Mouse (Mus musculus): ENCODE results near the gene Slc35f4. TPM values are rescaled to one million over a fixed set of nuclear protein-coding genes. Genes with fewer than 3 reads are reported as not detected.

Gene Slc35f4
- total and polyA plus RNA-seq, 3 experiments, result 0.44 TPM; not detected in 2

DNA sequence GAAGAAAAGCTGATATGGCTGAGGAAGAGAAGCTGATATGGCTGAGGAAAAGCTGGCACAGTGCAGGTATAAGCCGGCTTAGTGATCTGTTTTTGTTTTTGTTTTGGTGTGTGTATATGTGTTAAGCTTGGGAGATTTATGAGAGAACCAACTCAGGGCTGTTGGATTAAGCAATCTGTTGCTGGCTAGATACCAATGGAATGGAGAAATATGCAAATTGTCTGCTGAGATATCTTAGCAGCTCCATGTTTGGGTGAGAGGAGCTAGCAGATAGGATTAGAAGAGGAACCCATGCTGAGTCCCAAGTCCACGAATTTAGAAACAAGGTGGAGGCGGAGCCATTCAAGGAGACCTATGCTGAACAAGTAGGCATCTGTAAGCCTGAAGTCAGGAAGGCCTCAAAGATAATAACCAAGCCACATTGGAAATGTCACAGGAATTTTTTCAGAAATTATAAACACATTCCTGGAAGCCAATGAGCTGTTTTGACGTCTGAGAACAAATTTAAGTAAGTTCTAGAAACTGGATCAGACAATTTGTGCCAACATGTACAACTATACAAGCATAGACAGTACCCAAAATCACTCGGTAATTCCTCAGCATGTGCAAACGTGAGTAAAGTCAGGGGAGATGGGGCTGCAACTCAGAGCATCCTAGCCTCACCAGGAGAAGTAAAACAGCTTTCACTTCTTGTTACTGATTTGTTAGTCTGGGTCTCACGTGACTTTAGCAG lies 177.5 kb downstream of the Slc35f4 start:
- ATAC-seq (ENCODE audit: extremely low read depth, insufficient number of reproducible peaks, low FRiP score, poor library complexity, severe bottlenecking) (no peak), DNase-seq (ENCODE audit: low spot score) (no peak)
- Histone ChIP-seq H3K27me3 (ENCODE audit: insufficient read depth, low read length) (no peaks in the 10 kb centered on the region), H3K9me3 (replicated peaks) (no peaks in the 10 kb centered on the region), H3K36me3 (replicated peaks) (no peaks in the 10 kb centered on the region), H3K4me1 (ENCODE audit: insufficient read depth, low read depth, low read length) (no peaks in the 10 kb centered on the region), H3K4me3 (ENCODE audit: low read depth, low read length) (no peak overlapping the region)
- TF ChIP-seq TAL1 (conservative IDR thresholded peaks at IDR 0.05; ENCODE audit: low read depth, low read length) (no peak), CTCF (IDR thresholded peaks at IDR 0.05; ENCODE audit: low read depth, low read length) (no peak), GATA2 (IDR thresholded peaks at IDR 0.05; ENCODE audit: borderline replicate concordance, low read depth, low read length) (no peak), POLR2AphosphoS5 (IDR thresholded peaks at IDR 0.05; ENCODE audit: insufficient replicate concordance, low read depth, low read length) (no peak), GATA1 (IDR thresholded peaks at IDR 0.05; ENCODE audit: borderline replicate concordance, low read length) (no peak)

DNA sequence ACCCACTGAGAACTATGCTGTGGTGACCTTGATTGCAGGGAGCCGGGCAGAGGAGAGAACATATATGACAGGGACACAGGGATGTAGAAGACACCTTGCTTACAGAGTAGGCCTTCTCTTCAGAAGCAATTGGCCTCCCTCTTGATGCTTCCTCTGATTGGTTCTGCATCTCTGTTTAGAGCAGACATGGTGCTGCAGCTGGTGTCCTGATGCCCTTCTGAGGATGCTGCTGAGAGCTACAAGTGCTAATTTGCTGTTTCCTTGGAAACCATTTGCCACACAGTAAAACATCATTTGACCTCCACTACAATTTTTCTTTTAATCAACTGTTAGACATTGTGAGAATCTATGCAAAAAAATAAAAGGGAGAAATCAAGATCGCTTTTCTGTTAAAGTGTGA lies 180.0 kb downstream of the Slc35f4 start:
- ATAC-seq (ENCODE audit: extremely low read depth, insufficient number of reproducible peaks, low FRiP score, poor library complexity, severe bottlenecking) (no peak), DNase-seq (ENCODE audit: low spot score) (no peak)
- Histone ChIP-seq H3K4me1 (ENCODE audit: insufficient read depth, low read depth, low read length) (no peaks in the 10 kb centered on the region), H3K4me3 (ENCODE audit: low read depth, low read length) (no peak overlapping the region), H3K36me3 (replicated peaks) (no peaks in the 10 kb centered on the region), H3K9me3 (replicated peaks) (no peaks in the 10 kb centered on the region), H3K27me3 (ENCODE audit: insufficient read depth, low read length) (no peaks in the 10 kb centered on the region)
- TF ChIP-seq GATA2 (IDR thresholded peaks at IDR 0.05; ENCODE audit: borderline replicate concordance, low read depth, low read length), result no peak
- TF ChIP-seq CTCF (IDR thresholded peaks at IDR 0.05; ENCODE audit: low read depth, low read length), result no peak
- TF ChIP-seq TAL1 (conservative IDR thresholded peaks at IDR 0.05; ENCODE audit: low read depth, low read length), result no peak
- no peak for TF ChIP-seq GATA1 (IDR thresholded peaks at IDR 0.05; ENCODE audit: borderline replicate concordance, low read length)
- no peak for TF ChIP-seq POLR2AphosphoS5 (IDR thresholded peaks at IDR 0.05; ENCODE audit: insufficient replicate concordance, low read depth, low read length)

DNA sequence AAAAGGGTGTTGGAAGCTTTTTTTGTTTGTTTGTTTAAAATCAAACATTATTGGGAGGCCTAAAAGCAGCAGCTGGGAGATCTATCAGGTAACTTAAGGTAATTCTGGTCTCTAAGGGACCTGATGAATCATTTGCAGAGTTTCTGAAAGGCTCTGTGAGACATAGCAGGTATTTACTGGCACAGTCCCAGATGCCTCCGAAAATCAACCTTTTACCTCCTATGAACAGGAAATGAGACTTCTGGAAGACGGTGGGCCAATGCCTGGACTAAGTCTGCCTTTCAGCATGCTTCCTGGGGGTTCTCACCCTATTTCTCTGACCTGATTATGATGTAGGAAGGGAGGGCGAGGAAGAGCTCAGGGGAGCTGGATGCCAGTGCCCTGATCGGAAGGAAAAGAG lies 188.8 kb downstream of the Slc35f4 start:
- no peak for TF ChIP-seq POLR2AphosphoS5 (IDR thresholded peaks at IDR 0.05; ENCODE audit: insufficient replicate concordance, low read depth, low read length)
- TF ChIP-seq CTCF (IDR thresholded peaks at IDR 0.05; ENCODE audit: low read depth, low read length), result no peak
- TF ChIP-seq GATA2 (IDR thresholded peaks at IDR 0.05; ENCODE audit: borderline replicate concordance, low read depth, low read length), result no peak
- no peak for TF ChIP-seq GATA1 (IDR thresholded peaks at IDR 0.05; ENCODE audit: borderline replicate concordance, low read length)
- TF ChIP-seq TAL1 (conservative IDR thresholded peaks at IDR 0.05; ENCODE audit: low read depth, low read length), result no peak
- H3K36me3 ChIP-seq (replicated peaks), result no peaks in the 10 kb centered on the region
- H3K27me3 ChIP-seq (ENCODE audit: insufficient read depth, low read length), result no peaks in the 10 kb centered on the region
- ATAC-seq (ENCODE audit: extremely low read depth, insufficient number of reproducible peaks, low FRiP score, poor library complexity, severe bottlenecking) (no peak), DNase-seq (ENCODE audit: low spot score) (no peak)
- H3K4me1 ChIP-seq (ENCODE audit: insufficient read depth, low read depth, low read length), result no peaks in the 10 kb centered on the region
- no peaks in the 10 kb centered on the region for H3K9me3 ChIP-seq (replicated peaks)
- H3K4me3 ChIP-seq (ENCODE audit: low read depth, low read length), result no peak overlapping the region

DNA sequence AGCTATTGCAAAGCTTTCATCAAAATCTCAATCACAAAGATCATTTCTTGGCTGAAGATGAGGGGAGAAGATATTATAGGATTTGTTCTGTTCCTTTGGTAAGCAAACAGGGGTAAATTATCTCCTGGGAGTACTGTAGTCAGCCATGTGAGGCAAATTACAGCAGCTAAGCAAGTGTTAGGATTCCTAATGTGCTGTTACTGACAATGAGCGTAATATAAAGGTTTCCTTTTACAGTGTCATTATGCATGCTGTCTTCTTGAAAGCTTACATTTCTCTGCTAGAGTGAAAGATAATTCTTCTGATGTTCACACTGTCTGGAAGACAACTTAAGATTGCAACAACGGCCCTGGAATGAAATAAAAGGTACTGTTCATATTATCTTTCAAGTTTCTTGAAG lies 192.0 kb downstream of the Slc35f4 start:
- TF ChIP-seq TAL1 (conservative IDR thresholded peaks at IDR 0.05; ENCODE audit: low read depth, low read length) (no peak), CTCF (IDR thresholded peaks at IDR 0.05; ENCODE audit: low read depth, low read length) (no peak), GATA2 (IDR thresholded peaks at IDR 0.05; ENCODE audit: borderline replicate concordance, low read depth, low read length) (no peak), GATA1 (IDR thresholded peaks at IDR 0.05; ENCODE audit: borderline replicate concordance, low read length) (no peak), POLR2AphosphoS5 (IDR thresholded peaks at IDR 0.05; ENCODE audit: insufficient replicate concordance, low read depth, low read length) (no peak)
- Histone ChIP-seq H3K4me1 (ENCODE audit: insufficient read depth, low read depth, low read length) (no peaks in the 10 kb centered on the region), H3K4me3 (ENCODE audit: low read depth, low read length) (no peak overlapping the region), H3K9me3 (replicated peaks) (no peaks in the 10 kb centered on the region), H3K27me3 (ENCODE audit: insufficient read depth, low read length) (no peaks in the 10 kb centered on the region), H3K36me3 (replicated peaks) (no peaks in the 10 kb centered on the region)
- no peak for DNase-seq (ENCODE audit: low spot score)
- ATAC-seq (ENCODE audit: extremely low read depth, insufficient number of reproducible peaks, low FRiP score, poor library complexity, severe bottlenecking), result no peak

DNA sequence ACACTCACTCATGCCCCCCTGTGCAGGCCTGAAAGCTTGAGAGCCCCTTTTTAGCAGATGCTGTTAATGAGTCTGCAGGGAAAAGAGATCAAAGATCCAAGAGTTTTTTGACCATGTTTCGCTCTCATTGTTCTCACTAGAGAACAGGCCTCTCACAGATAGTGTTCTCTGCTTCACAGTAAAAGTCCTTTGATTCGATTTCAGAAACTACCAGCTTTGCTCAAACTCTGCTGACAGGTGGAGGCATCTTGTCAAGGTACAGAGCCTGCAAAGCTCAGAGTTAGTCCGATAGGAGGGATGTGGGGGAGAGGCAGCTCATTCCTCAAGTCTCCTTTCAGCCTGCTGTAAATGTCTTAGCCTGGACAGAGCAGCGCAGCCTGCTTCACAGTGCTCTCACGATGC lies 209.4 kb downstream of the Slc35f4 start:
- Histone ChIP-seq H3K27me3 (ENCODE audit: insufficient read depth, low read length) (no peaks in the 10 kb centered on the region), H3K9me3 (replicated peaks) (no peaks in the 10 kb centered on the region), H3K36me3 (replicated peaks) (no peaks in the 10 kb centered on the region), H3K4me1 (ENCODE audit: insufficient read depth, low read depth, low read length) (no peaks in the 10 kb centered on the region), H3K4me3 (ENCODE audit: low read depth, low read length) (no peak overlapping the region)
- TF ChIP-seq TAL1 (conservative IDR thresholded peaks at IDR 0.05; ENCODE audit: low read depth, low read length) (no peak), GATA2 (IDR thresholded peaks at IDR 0.05; ENCODE audit: borderline replicate concordance, low read depth, low read length) (no peak), CTCF (IDR thresholded peaks at IDR 0.05; ENCODE audit: low read depth, low read length) (no peak), POLR2AphosphoS5 (IDR thresholded peaks at IDR 0.05; ENCODE audit: insufficient replicate concordance, low read depth, low read length) (no peak), GATA1 (IDR thresholded peaks at IDR 0.05; ENCODE audit: borderline replicate concordance, low read length) (no peak)
- DNase-seq (ENCODE audit: low spot score) (no peak), ATAC-seq (ENCODE audit: extremely low read depth, insufficient number of reproducible peaks, low FRiP score, poor library complexity, severe bottlenecking) (no peak)

DNA sequence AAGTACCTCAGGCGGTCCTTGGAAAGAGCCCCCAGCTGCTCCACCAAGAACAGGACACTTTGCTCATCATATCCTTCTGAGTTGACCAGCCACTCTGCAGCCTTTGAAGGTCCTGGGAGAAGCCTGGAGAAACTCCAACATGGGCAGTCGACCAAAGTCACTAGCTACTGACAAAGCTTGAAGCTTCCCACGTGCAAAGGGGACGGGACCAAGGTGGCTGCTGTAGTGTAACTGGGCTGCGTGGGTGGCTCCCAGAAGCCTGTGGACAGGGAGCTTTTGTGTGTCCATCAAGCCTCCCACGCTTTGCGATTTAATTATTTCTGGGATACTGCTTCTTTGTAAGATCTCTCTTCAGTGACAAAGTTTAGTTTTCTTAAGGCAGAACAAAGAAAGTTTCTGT lies 211.9 kb downstream of the Slc35f4 start:
- H3K9me3 ChIP-seq (replicated peaks), result no peaks in the 10 kb centered on the region
- DNase-seq (ENCODE audit: low spot score), result no peak
- no peaks in the 10 kb centered on the region for H3K4me1 ChIP-seq (ENCODE audit: insufficient read depth, low read depth, low read length)
- no peak for ATAC-seq (ENCODE audit: extremely low read depth, insufficient number of reproducible peaks, low FRiP score, poor library complexity, severe bottlenecking)
- no peak overlapping the region for H3K4me3 ChIP-seq (ENCODE audit: low read depth, low read length)
- H3K27me3 ChIP-seq (ENCODE audit: insufficient read depth, low read length), result no peaks in the 10 kb centered on the region; the same call in 1 of the 2 replicates
- no peaks in the 10 kb centered on the region for H3K36me3 ChIP-seq (replicated peaks)
- TF ChIP-seq CTCF (IDR thresholded peaks at IDR 0.05; ENCODE audit: low read depth, low read length) (no peak), TAL1 (conservative IDR thresholded peaks at IDR 0.05; ENCODE audit: low read depth, low read length) (no peak), GATA1 (IDR thresholded peaks at IDR 0.05; ENCODE audit: borderline replicate concordance, low read length) (no peak), GATA2 (IDR thresholded peaks at IDR 0.05; ENCODE audit: borderline replicate concordance, low read depth, low read length) (no peak), POLR2AphosphoS5 (IDR thresholded peaks at IDR 0.05; ENCODE audit: insufficient replicate concordance, low read depth, low read length) (no peak)
